Mouse (Mus musculus): Measurements from ENCODE around the gene Cenph. TPM values are rescaled to one million over a fixed set of nuclear protein-coding genes. Genes with fewer than 3 reads are reported as not detected.
"Not testable (repeated sequence)": the region's sequence is repeated elsewhere in the genome, so short reads cannot be mapped to it uniquely, and the experiment has no call there.

Gene Cenph
- 0.88 and 1.6 TPM in 2 replicates for polyA plus RNA-seq (2012; rRNA removed)

- DNase-seq (ENCODE audit: low spot score) = peak; percentile 46
Measured at GRCm38 (mm10) chr13:100775252-100776055, at the start of gene Cenph. Gene Cenph, minus strand, starts transcription at chr13:100775899.

GRCm38 (mm10) chr13:100824916-100825315 is 49.2 kb upstream of the Cenph start:
- no peak for DNase-seq (ENCODE audit: low spot score)

GRCm38 (mm10) chr13:100824306-100824705 is 48.6 kb upstream of the Cenph start:
- no peak for DNase-seq (ENCODE audit: low spot score)

- no peak for DNase-seq (ENCODE audit: low spot score)
Measured at GRCm38 (mm10) chr13:100823863-100824262, 48.2 kb upstream of the Cenph start.

GRCm38 (mm10) chr13:100814451-100814850 is 38.8 kb upstream of the Cenph start:
- DNase-seq (ENCODE audit: low spot score) = no peak

- DNase-seq (ENCODE audit: low spot score) = no peak
Measured at GRCm38 (mm10) chr13:100805776-100806175, 30.1 kb upstream of the Cenph start.

GRCm38 (mm10) chr13:100797171-100797570 is 21.5 kb upstream of the Cenph start:
- DNase-seq (ENCODE audit: low spot score) = no peak

- DNase-seq (ENCODE audit: low spot score) = no peak
Measured at GRCm38 (mm10) chr13:100789083-100789482, 13.4 kb upstream of the Cenph start.

- DNase-seq (ENCODE audit: low spot score) = not testable (repeated sequence)
Measured at GRCm38 (mm10) chr13:100788057-100788456, 12.4 kb upstream of the Cenph start.

- DNase-seq (ENCODE audit: low spot score) = no peak
Measured at GRCm38 (mm10) chr13:100787316-100788010, 11.8 kb upstream of the Cenph start.

GRCm38 (mm10) chr13:100786414-100786867 is 10.7 kb upstream of the Cenph start, which contains the start of gene Ccnb1:
Gene Ccnb1, minus strand, starts transcription at chr13:100786570.
- DNase-seq (ENCODE audit: low spot score) = peak; percentile 83

GRCm38 (mm10) chr13:100785806-100786413 is 10.2 kb upstream of the Cenph start:
- no peak for DNase-seq (ENCODE audit: low spot score)

GRCm38 (mm10) chr13:100777491-100777890 is 1.8 kb upstream of the Cenph start:
- DNase-seq (ENCODE audit: low spot score) = no peak

- DNase-seq (ENCODE audit: low spot score) = no peak
Measured at GRCm38 (mm10) chr13:100776710-100777109, 1.0 kb upstream of the Cenph start.

- DNase-seq (ENCODE audit: low spot score) = no peak
Measured at GRCm38 (mm10) chr13:100776056-100776419, 339 bp upstream of the Cenph start.

- DNase-seq (ENCODE audit: low spot score) = no peak
Measured at GRCm38 (mm10) chr13:100774704-100775103, 995 bp downstream of the Cenph start.

- DNase-seq (ENCODE audit: low spot score) = no peak
Measured at GRCm38 (mm10) chr13:100755329-100755728, 20.4 kb downstream of the Cenph start.

- DNase-seq (ENCODE audit: low spot score) = no peak
Measured at GRCm38 (mm10) chr13:100754186-100754585, 21.5 kb downstream of the Cenph start.

- no peak for DNase-seq (ENCODE audit: low spot score)
Measured at GRCm38 (mm10) chr13:100753011-100753410, 22.7 kb downstream of the Cenph start.

- no peak for DNase-seq (ENCODE audit: low spot score)
Measured at GRCm38 (mm10) chr13:100752529-100752928, 23.2 kb downstream of the Cenph start.

GRCm38 (mm10) chr13:100751402-100751801 is 24.3 kb downstream of the Cenph start:
- DNase-seq (ENCODE audit: low spot score) = no peak

GRCm38 (mm10) chr13:100750799-100751198 is 24.9 kb downstream of the Cenph start:
- DNase-seq (ENCODE audit: low spot score) = no peak
